Mouse (Mus musculus) olfactory bulb, adult 2 months (tissue): ENCODE measurements at regions not wholly inside any gene's neighbourhood (a gene's known extent, or its start where the extent isn't known, plus 50 kb on each side); places are given as distances from the start of the nearest gene placed in this dataset.

Experiments
- H3K27ac ChIP-seq: fragments of 200-500 bp; 2 replicates; pipeline ENCODE4 v1.5.1; 2012; ENCODE audit warnings: low read depth, low read length; ENCODE audit not compliant: insufficient read depth
- H3K4me1 ChIP-seq: fragments of 200-500 bp; 2 replicates; pipeline ENCODE4 v1.6.1; 2012; ENCODE audit warnings: low read length; ENCODE audit not compliant: control insufficient read depth, insufficient read depth
- H3K4me3 ChIP-seq: fragments of 200-500 bp; 2 replicates; pipeline ENCODE4 v1.5.1; 2012; ENCODE audit warnings: mild to moderate bottlenecking, low read depth, low read length, moderate library complexity; ENCODE audit not compliant: insufficient read depth
- CTCF ChIP-seq: fragments of 200-500 bp; IDR thresholded peaks from 2 replicates; pipeline ENCODE4 v1.5.1; 2012; ENCODE audit warnings: low read depth, mild to moderate bottlenecking, low read length, moderate library complexity; ENCODE audit not compliant: insufficient read depth
- POLR2A ChIP-seq: fragments of 200-500 bp; IDR thresholded peaks from 2 replicates; pipeline ENCODE4 v1.6.1; 2012; ENCODE audit warnings: mild to moderate bottlenecking, low read depth, low read length, moderate library complexity; ENCODE audit not compliant: insufficient read depth
- WGBS: fragments of 180-500 bp; shearing (Covaris S2); methylation state at CpG from one replicate; pipeline ENCODE4 v1.1.7; 2018; 5-methylcytosine and 5-hydroxymethylcytosine counted together

DNA sequence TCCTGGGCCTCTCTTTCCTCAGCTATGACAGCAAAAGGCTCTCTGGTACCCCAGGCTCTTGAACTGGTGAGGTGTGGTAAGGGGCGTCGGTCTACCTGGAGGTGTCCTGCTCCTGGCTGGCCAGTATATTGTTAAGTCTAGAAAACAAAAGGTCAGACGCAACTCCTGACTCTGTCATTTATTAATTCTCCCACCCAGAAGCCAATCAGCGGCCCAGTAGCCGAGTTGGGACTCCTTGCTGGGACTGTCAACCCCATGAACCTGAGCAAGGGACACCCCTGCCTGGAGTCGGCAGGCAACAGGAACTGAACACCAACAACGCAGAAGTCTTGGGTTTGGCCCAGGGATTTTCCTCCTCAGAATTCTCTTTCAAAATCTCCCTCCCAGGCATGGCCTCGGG lies 71.1 kb upstream of the Tle3 start:
- Histone ChIP-seq H3K27ac (no peak overlapping the region), H3K4me1 (peaks cover 6% of the 10 kb centered on the region), H3K4me3 (no peak overlapping the region)
- 94% methylated on average over 8 of the region's 8 CpGs for WGBS
- TF ChIP-seq POLR2A (no peak), CTCF (no peak)

DNA sequence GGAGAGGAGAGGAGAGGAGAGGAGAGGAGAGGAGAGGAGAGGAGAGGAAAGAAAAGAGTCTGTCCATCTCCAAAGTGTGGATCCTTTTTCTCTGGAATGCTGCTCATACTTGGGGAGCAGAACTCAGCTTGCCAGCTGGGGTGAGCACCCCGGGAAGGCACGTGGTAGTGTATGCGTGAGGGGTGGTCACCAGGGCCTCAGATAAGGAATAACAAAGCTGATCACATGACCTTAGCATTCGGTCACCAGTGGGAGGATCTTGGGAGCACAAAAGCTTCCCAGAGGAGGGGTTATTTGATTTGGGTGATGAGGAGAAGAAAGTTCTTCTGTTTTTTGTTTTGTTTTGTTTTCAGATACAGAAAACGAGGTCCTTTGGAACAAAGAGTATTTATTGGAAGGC lies 69.4 kb upstream of the Tle3 start:
- WGBS, result 26% methylated on average over 5 of the region's 5 CpGs
- Histone ChIP-seq H3K27ac (no peak overlapping the region), H3K4me1 (peaks cover 2% of the 10 kb centered on the region; the same call in 1 of the 2 replicates), H3K4me3 (no peak overlapping the region)
- TF ChIP-seq POLR2A (no peak), CTCF (no peak)

DNA sequence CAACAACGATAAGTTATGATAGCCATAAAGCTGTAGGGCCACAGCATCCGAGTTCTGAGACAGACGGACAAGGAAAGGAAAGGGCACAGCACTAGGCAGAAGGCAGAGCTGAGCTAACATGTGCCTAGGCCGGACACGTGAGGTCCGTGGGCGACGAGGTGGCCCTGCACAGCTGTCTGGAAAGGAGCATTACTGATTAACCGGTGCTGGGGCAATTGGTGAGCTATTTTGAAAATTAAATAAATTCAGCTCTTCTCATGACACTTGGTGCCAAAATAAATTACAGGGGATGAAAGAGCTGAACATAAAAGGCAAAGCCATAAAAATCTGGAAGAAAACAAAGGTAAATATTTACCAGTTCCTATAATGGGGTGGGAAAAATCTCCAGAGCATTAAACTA lies 65.9 kb upstream of the Tle3 start:
- no peak overlapping the region for H3K4me3 ChIP-seq
- no peak for TF ChIP-seq CTCF
- TF ChIP-seq POLR2A, result no peak
- no peak overlapping the region for H3K27ac ChIP-seq
- WGBS, result 79% methylated on average over 9 of the region's 9 CpGs
- peaks cover 2% of the 10 kb centered on the region for H3K4me1 ChIP-seq

GRCm38 (mm10) chr9:61309096-61309495 lies 63.1 kb upstream of the Tle3 start:
- no peak for TF ChIP-seq CTCF
- no peak for TF ChIP-seq POLR2A
- whole genome bisulfite sequencing, result 83% methylated on average over 3 of the region's 3 CpGs
- Histone ChIP-seq H3K4me1 (peaks cover 2% of the 10 kb centered on the region), H3K27ac (no peak overlapping the region), H3K4me3 (no peak overlapping the region)

GRCm38 (mm10) chr9:61309768-61310493 lies 62.2 kb upstream of the Tle3 start:
- no peak overlapping the region for H3K4me3 ChIP-seq

GRCm38 (mm10) chr9:61310574-61310973 lies 61.6 kb upstream of the Tle3 start:
- H3K27ac ChIP-seq, result no peak overlapping the region
- no peak overlapping the region for H3K4me3 ChIP-seq
- peaks cover 6% of the 10 kb centered on the region for H3K4me1 ChIP-seq
- WGBS, result 91% methylated on average over 5 of the region's 5 CpGs
- TF ChIP-seq POLR2A (no peak), CTCF (no peak)

More at GRCm38 (mm10) chr9:61309768-61310493, 62.2 kb upstream of the Tle3 start:
- Histone ChIP-seq H3K4me1 (peaks cover 2% of the 10 kb centered on the region), H3K27ac (no peak overlapping the region)
- 82% methylated on average over 8 of the region's 8 CpGs for WGBS
- no peak for TF ChIP-seq CTCF

GRCm38 (mm10) chr9:61311604-61312003 lies 60.6 kb upstream of the Tle3 start:
- TF ChIP-seq POLR2A (no peak), CTCF (no peak)
- WGBS, result 85% methylated on average over 5 of the region's 5 CpGs
- H3K27ac ChIP-seq, result no peak overlapping the region
- peaks cover 6% of the 10 kb centered on the region for H3K4me1 ChIP-seq
- no peak overlapping the region for H3K4me3 ChIP-seq

DNA sequence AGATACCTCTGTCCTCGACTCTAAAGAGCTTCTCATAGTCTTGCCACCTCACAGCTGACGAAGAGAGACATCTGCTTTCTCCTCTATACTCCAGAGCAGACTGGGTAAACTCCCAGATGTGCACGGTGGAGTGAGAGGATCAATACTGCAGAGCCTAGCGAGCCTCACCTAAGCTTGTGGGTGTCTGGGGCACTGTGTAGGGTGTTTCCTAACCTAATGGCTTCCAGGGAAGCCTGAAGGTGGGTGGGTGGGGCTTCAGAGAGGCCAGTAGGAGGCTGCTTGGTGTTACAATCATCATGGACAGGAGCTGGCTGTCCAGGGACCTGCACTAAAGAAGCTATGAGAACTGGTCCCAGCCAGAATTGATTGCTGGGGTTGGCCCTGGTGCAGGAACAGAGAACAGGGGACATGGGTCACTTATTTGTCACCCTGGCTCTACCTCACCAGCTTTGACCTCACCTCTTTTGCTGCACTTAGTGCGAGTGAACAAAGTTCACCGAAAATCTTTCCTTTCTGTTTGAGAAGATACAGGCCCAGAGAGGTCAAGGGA lies 57.5 kb upstream of the Tle3 start:
- Histone ChIP-seq H3K27ac (no peak overlapping the region), H3K4me3 (no peak overlapping the region), H3K4me1 (peaks cover 10% of the 10 kb centered on the region)
- TF ChIP-seq CTCF, result no peak
- no peak for TF ChIP-seq POLR2A
- 89% methylated on average over 6 of the region's 6 CpGs for WGBS

- Histone ChIP-seq H3K4me1 (peaks cover 18% of the 10 kb centered on the region), H3K4me3 (no peak overlapping the region), H3K27ac (no peak overlapping the region)
- WGBS, result 87% methylated on average over 17 of the region's 17 CpGs
- no peak for TF ChIP-seq CTCF
- no peak for TF ChIP-seq POLR2A
Measured at GRCm38 (mm10) chr9:61315371-61316298, 56.5 kb upstream of the Tle3 start.
